In genomic region chr3:89430171-89431159, GRCm38 (mm10) we compare ENCODE assay signal across 8 mouse cellular contexts. TPM values are rescaled to one million over a fixed set of nuclear protein-coding genes. Genes with fewer than 3 reads are reported as not detected.
DNase-seq lines count a peak whose midpoint lies in the region; ATAC-seq and TF ChIP-seq lines count a peak whose summit lies in the region.

Pygo2 (plus strand) TSS chr3:89430214.

- intact Hi-C loops in left cerebral cortex, adult 2 months (cut with DNase I) = no loop called here

- whole genome bisulfite sequencing in hindbrain, embryonic 16.5 days = 3% methylated on average over 61 of the region's 68 CpGs

- H3K4me2 ChIP-seq in hindbrain, embryonic 16.5 days (ENCODE audit: low read length) = peak within 1 kb of the TSS; percentile 90

- H3K27me3 ChIP-seq in hindbrain, embryonic 16.5 days (replicated peaks; ENCODE audit: control insufficient read depth, insufficient read depth, low read length) = no peaks in the 10 kb centered on the region

- H3K9me3 ChIP-seq in hindbrain, embryonic 16.5 days (ENCODE audit: control insufficient read depth, low read length) = no peaks in the 10 kb centered on the region

- H3K4me3 ChIP-seq in hindbrain, embryonic 16.5 days (ENCODE audit: low read length) = peak within 1 kb of the TSS; percentile 99
- H3K4me3 ChIP-seq in left cerebral cortex, adult 2 months = peak within 1 kb of the TSS; percentile 88

- DNase-seq in T-cell, adult 2 months (ENCODE audit: low spot score) = peak; percentile 94
- DNase-seq in cerebellum, postnatal 36 days = peak; percentile 86 to 92
- DNase-seq in gastrocnemius, adult 18-20 months (ENCODE audit: low spot score) = peak; percentile 95
- DNase-seq in left cerebral cortex, adult 2 months (ENCODE audit: extremely low spot score in 1 of 2, low spot score in 2 of 2) = peak; percentile 94 to 96
- peak; percentile 94 to 96 for DNase-seq in right cerebral cortex, adult 2 months (ENCODE audit: low spot score in 2 of 2)
- DNase-seq in urinary bladder, postnatal 14 days (ENCODE audit: low spot score) = peak; percentile 97

- peaks cover 14% of the 10 kb centered on the region for H3K4me1 ChIP-seq in hindbrain, embryonic 16.5 days (ENCODE audit: control insufficient read depth, insufficient read depth, low read depth, low read length)

- peak within 1 kb of the TSS; percentile 100 for H3K9ac ChIP-seq in hindbrain, embryonic 16.5 days (ENCODE audit: low read depth, low read length)

- peak within 1 kb of the TSS; percentile 89 for H3K27ac ChIP-seq in hindbrain, embryonic 16.5 days (ENCODE audit: low read depth, low read length)
- H3K27ac ChIP-seq in left cerebral cortex, adult 2 months = peak within 1 kb of the TSS; percentile 87

- H3K36me3 ChIP-seq in hindbrain, embryonic 16.5 days (ENCODE audit: control insufficient read depth, insufficient read depth, low read length) = peaks cover 12% of the 10 kb centered on the region

- peak; percentile 99 for ATAC-seq in hindbrain, embryonic 16.5 days
- peak; percentile 100 for ATAC-seq in megakaryocyte, adult 5-6 weeks (ENCODE audit: poor library complexity, severe bottlenecking)

- TF ChIP-seq CTCF in left cerebral cortex, adult 2 months (IDR thresholded peaks at IDR 0.05) = no peak

RNA-seq across cellular contexts. Expression of gene Pygo2, which starts in this region (rescaled TPM):
- total RNA-seq in gastrocnemius, adult 18-20 months (2021) = 10 to 100 TPM in 1 of 2 experiments, 1 to 10 TPM in 1; 7.8 to 11.6 TPM
- 34.1 and 45.6 TPM in 2 replicates for polyA plus RNA-seq in hindbrain, embryonic 16.5 days (2015; fragmentation: Nextera tagmentation; extraction: Ambion mirVana)
- 10 to 100 TPM; 51.0 to 54.5 TPM for total RNA-seq in left cerebral cortex, adult 2 months (2021)
- total RNA-seq in megakaryocyte, adult 5-6 weeks (2015) = 23.2 and 28.2 TPM in 2 replicates
- total RNA-seq in megakaryocyte, adult 5-6 weeks (2017) = 11.2 and 18.2 TPM in 2 replicates

Comparison
In these comparisons a context has a peak if more than half of its experiments do, and no peak if none do; other contexts are left out.
1. Peak in every context shown above with its lines: DNase-seq, ATAC-seq, H3K4me3 ChIP-seq and H3K27ac ChIP-seq.